Mouse (Mus musculus): ENCODE measurements at regions not wholly inside any gene's neighbourhood (a gene's known extent, or its start where the extent isn't known, plus 50 kb on each side); places are given as distances from the start of the nearest gene placed in this dataset.

DNA sequence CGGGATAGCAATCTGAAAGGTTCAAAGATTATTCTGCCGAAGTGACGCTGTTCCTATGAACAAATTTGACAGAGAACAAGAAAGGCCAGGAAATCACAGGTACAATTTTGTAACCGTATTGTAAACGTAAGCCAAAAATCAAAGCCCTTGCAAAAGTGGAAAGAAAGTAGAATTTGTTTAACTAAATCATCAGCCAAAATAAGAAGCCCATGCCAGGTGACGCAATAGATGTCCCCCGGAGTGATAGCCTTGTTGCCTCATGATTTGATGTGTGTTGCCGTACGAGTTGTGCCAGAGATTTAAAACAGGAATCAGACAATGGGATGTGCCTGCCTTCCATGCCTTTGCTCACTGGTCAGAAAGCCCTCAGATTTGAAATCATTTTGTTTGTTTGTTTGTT lies 144.3 kb upstream of the Cdkn3 start:
- no peak for TF ChIP-seq CTCF (IDR thresholded peaks at IDR 0.05; ENCODE audit: extremely low read depth, insufficient read depth, insufficient read length, insufficient replicate concordance)
- TF ChIP-seq POLR2A (IDR thresholded peaks at IDR 0.05; ENCODE audit: low read depth, low read length) = no peak

Measured in spleen, adult 2 months (tissue).